9 mouse cellular contexts compared by ENCODE assay signal in genomic region chr5:113208622-113209400, GRCm38 (mm10). TPM values are rescaled to one million over a fixed set of nuclear protein-coding genes. Genes with fewer than 3 reads are reported as not detected.
DNase-seq lines count a peak whose midpoint lies in the region; ATAC-seq and TF ChIP-seq lines count a peak whose summit lies in the region.
"Had no signal": no experiment of that assay in that cellular context is flagged by ENCODE, and none has a peak within 500 bp of the region (broad histone marks: within the 10 kb centered on the region; RNA-seq: fewer than 3 reads in every experiment).

No protein-coding gene starts in this region.

- TF ChIP-seq CTCF in left cerebral cortex, adult 2 months (IDR thresholded peaks at IDR 0.05) = no peak
- TF ChIP-seq CTCF in liver, postnatal 0 days (IDR thresholded peaks at IDR 0.05; ENCODE audit: low read depth) = no peak
- no peak for TF ChIP-seq CTCF in small intestine, adult 2 months (IDR thresholded peaks at IDR 0.05; ENCODE audit: extremely low read depth, insufficient read length, insufficient replicate concordance, low read depth, low read length)

- H3K4me2 ChIP-seq in intestine, embryonic 16.5 days (ENCODE audit: low read depth, low read length) = no peak overlapping the region
- no peak overlapping the region for H3K4me2 ChIP-seq in liver, postnatal 0 days (ENCODE audit: low read depth, low read length)

- H3K9me3 ChIP-seq in intestine, embryonic 16.5 days (ENCODE audit: control insufficient read depth, low read length) = no peaks in the 10 kb centered on the region
- no peaks in the 10 kb centered on the region for H3K9me3 ChIP-seq in liver, postnatal 0 days (ENCODE audit: low read length)

- DNase-seq in left cerebral cortex, adult 2 months (ENCODE audit: extremely low spot score in 1 of 2, low spot score in 2 of 2) = peak in 1 of 2 experiments; percentile 36
- DNase-seq in left cerebral cortex, adult 8-10 months (ENCODE audit: low spot score in 2 of 2) = no peak
- peak; percentile 55 for DNase-seq in cerebellum, adult 9-11 months
- peak; percentile 99 for DNase-seq in heart, adult 11 months
- no peak for DNase-seq in liver, postnatal 0 days
- no peak for DNase-seq in thymus, postnatal 4 days

- no peak for TF ChIP-seq EP300 in liver, postnatal 0 days (IDR thresholded peaks at IDR 0.05; ENCODE audit: low read depth)

- no peak overlapping the region for H3K4me3 ChIP-seq in left cerebral cortex, adult 2 months
- no peak overlapping the region for H3K4me3 ChIP-seq in intestine, embryonic 16.5 days (ENCODE audit: low read length)
- no peak overlapping the region for H3K4me3 ChIP-seq in liver, postnatal 0 days (ENCODE audit: low read depth, low read length)
- H3K4me3 ChIP-seq in small intestine, adult 2 months (ENCODE audit: low read depth, low read length) = no peak overlapping the region

- 33% methylated on average over 11 of the region's 11 CpGs for WGBS in intestine, embryonic 16.5 days
- 54% methylated on average over 11 of the region's 11 CpGs for WGBS in liver, postnatal 0 days (ENCODE audit: insufficient replicate concordance)
- 42% methylated on average over 11 of the region's 11 CpGs for WGBS in small intestine, adult 2 months

- intact Hi-C loops in left cerebral cortex, adult 2 months (cut with DNase I) = no loop called here

- H3K4me1 ChIP-seq in intestine, embryonic 16.5 days (ENCODE audit: control insufficient read depth, insufficient read depth, low read length) = peaks cover 47% of the 10 kb centered on the region
- peaks cover 29% of the 10 kb centered on the region for H3K4me1 ChIP-seq in liver, postnatal 0 days (ENCODE audit: insufficient read depth)
- peaks cover 47% of the 10 kb centered on the region for H3K4me1 ChIP-seq in small intestine, adult 2 months (ENCODE audit: control insufficient read depth, insufficient read depth, insufficient read length, low read length)

- no peaks in the 10 kb centered on the region for H3K36me3 ChIP-seq in intestine, embryonic 16.5 days (ENCODE audit: control insufficient read depth, insufficient read depth, low read length)
- no peaks in the 10 kb centered on the region for H3K36me3 ChIP-seq in liver, postnatal 0 days (replicated peaks; ENCODE audit: insufficient read depth, low read length)
- peaks cover 33% of the 10 kb centered on the region for H3K36me3 ChIP-seq in small intestine, adult 2 months (ENCODE audit: control insufficient read depth, insufficient read depth, low read length)

- peak overlapping the region; percentile 45; the same call in 1 of the 2 replicates for H3K9ac ChIP-seq in intestine, embryonic 16.5 days (ENCODE audit: low read depth, low read length)
- no peak overlapping the region for H3K9ac ChIP-seq in liver, postnatal 0 days (replicated peaks)

- no peaks in the 10 kb centered on the region for H3K27me3 ChIP-seq in intestine, embryonic 16.5 days (replicated peaks; ENCODE audit: control insufficient read depth, insufficient read depth, low read length)
- no peaks in the 10 kb centered on the region for H3K27me3 ChIP-seq in liver, postnatal 0 days (ENCODE audit: insufficient read depth, low read length)
- H3K27me3 ChIP-seq in small intestine, adult 2 months (ENCODE audit: control insufficient read depth, insufficient read depth, low read length) = no peaks in the 10 kb centered on the region

- H3K27ac ChIP-seq in left cerebral cortex, adult 2 months = peak overlapping the region; percentile 83
- H3K27ac ChIP-seq in intestine, embryonic 16.5 days (ENCODE audit: low read length) = peak overlapping the region; percentile 86
- H3K27ac ChIP-seq in liver, postnatal 0 days (ENCODE audit: low read depth) = peak overlapping the region; percentile 51
- peak overlapping the region; percentile 61 for H3K27ac ChIP-seq in small intestine, adult 2 months (ENCODE audit: insufficient read depth, low read depth, low read length)

- TF ChIP-seq POLR2A in small intestine, adult 2 months (IDR thresholded peaks at IDR 0.05; ENCODE audit: low read depth, low read length) = no peak

- peak; percentile 70 for ATAC-seq in intestine, embryonic 16.5 days
- ATAC-seq in liver, postnatal 0 days = no peak

RNA-seq across cellular contexts. Expression of gene 2900026A02Rik, which starts 12.2 kb away (rescaled TPM):
- 10 to 100 TPM; 39.6 to 45.1 TPM for total RNA-seq in left cerebral cortex, adult 2 months (2021)
- total RNA-seq in left cerebral cortex, adult 8-10 months (2022) = 10 to 100 TPM; 33.9 to 38.7 (median 35.5) TPM
- 8.3 and 9.5 TPM in 2 replicates for polyA plus RNA-seq in intestine, embryonic 16.5 days (2015; fragmentation: Nextera tagmentation; extraction: Ambion mirVana)
- polyA plus RNA-seq in liver, postnatal 0 days (2015; fragmentation: Nextera tagmentation; extraction: Ambion mirVana) = 2.7 and 3.1 TPM in 2 replicates
- 24.2 and 70.8 TPM in 2 replicates for polyA plus RNA-seq in small intestine, adult 2 months (2012; rRNA removed)
- total RNA-seq: MEL had no signal

RNA-seq across cellular contexts. Expression of gene Tmem211, which starts 17.9 kb away (rescaled TPM):
- total RNA-seq in left cerebral cortex, adult 2 months (2021) = not detected
- not detected for total RNA-seq in left cerebral cortex, adult 8-10 months (2022)
- polyA plus RNA-seq in intestine, embryonic 16.5 days (2015; fragmentation: Nextera tagmentation; extraction: Ambion mirVana) = 0.13 and 0.28 TPM in 2 replicates
- polyA plus RNA-seq in liver, postnatal 0 days (2015; fragmentation: Nextera tagmentation; extraction: Ambion mirVana) = not detected in 2 replicates
- not detected in 2 replicates for polyA plus RNA-seq in small intestine, adult 2 months (2012; rRNA removed)
- total RNA-seq: MEL had no signal

Comparison
In these comparisons a context has a peak if more than half of its experiments do, and no peak if none do; other contexts are left out.
1. DNase-seq: peak in cerebellum, adult 9-11 months (single experiment) and heart, adult 11 months (single experiment); none in left cerebral cortex, adult 8-10 months (0 of 2), liver, postnatal 0 days (single experiment) and thymus, postnatal 4 days (single experiment).
2. Peak in every context shown above with its lines, with median percentiles within 50 percentile points of each other: H3K27ac ChIP-seq.